Mouse (Mus musculus) intestine, embryonic 15.5 days (tissue): Measurements from ENCODE around the gene A730071L15Rik. TPM values are rescaled to one million over a fixed set of nuclear protein-coding genes. Genes with fewer than 3 reads are reported as not detected.

ENCODE experiments used
- ATAC-seq: fragments of 200-750 bp; cut with Nextera tagmentation; 2 replicates; pipeline ENCODE4 v1.8.0; 2017; ENCODE audit warnings: moderate TSS enrichment, moderate library complexity
- H3K27ac ChIP-seq: fragments of 300-500 bp; sonication (generic); 2 replicates; pipeline ENCODE4 v1.5.1; 2015; ENCODE audit warnings: mild to moderate bottlenecking, inconsistent platforms
- H3K27me3 ChIP-seq: fragments of 300-500 bp; sonication (generic); replicated peaks from 2 replicates; pipeline ENCODE4 v1.6.1; 2015; ENCODE audit warnings: inconsistent platforms
- H3K36me3 ChIP-seq: fragments of 300-500 bp; sonication (generic); 2 replicates; pipeline ENCODE4 v1.6.1; 2015; ENCODE audit warnings: inconsistent platforms
- H3K4me1 ChIP-seq: fragments of 300-500 bp; sonication (generic); replicated peaks from 2 replicates; pipeline ENCODE4 v1.6.1; 2015; ENCODE audit warnings: inconsistent platforms
- H3K4me2 ChIP-seq: fragments of 300-500 bp; sonication (generic); replicated peaks from 2 replicates; pipeline ENCODE4 v1.6.1; 2015; ENCODE audit warnings: mild to moderate bottlenecking, inconsistent platforms
- H3K4me3 ChIP-seq: fragments of 300-500 bp; sonication (generic); replicated peaks from 2 replicates; pipeline ENCODE4 v1.5.1; 2015; ENCODE audit warnings: inconsistent platforms
- H3K9ac ChIP-seq: fragments of 300-500 bp; sonication (generic); 2 replicates; pipeline ENCODE4 v1.6.1; 2015; ENCODE audit warnings: inconsistent platforms
- H3K9me3 ChIP-seq: fragments of 300-500 bp; sonication (generic); 2 replicates; pipeline ENCODE4 v1.6.1; 2016; ENCODE audit warnings: inconsistent platforms
- WGBS: fragments of 180-500 bp; shearing (Covaris S2); methylation state at CpG from one replicate; pipeline ENCODE4 v1.1.7; 2015; 5-methylcytosine and 5-hydroxymethylcytosine counted together
- polyA plus RNA-seq: library from polyadenylated mRNA; unstranded; fragments of >200 nt; fragmentation: Nextera tagmentation; extraction: Ambion mirVana; gene quantifications from 2 replicates; pipeline ENCODE4 v1.2.1, GENCODE M21; 2015

A730071L15Rik gene
- polyA plus RNA-seq, 1 experiment from 2014 or later: 0.38 TPM

DNA sequence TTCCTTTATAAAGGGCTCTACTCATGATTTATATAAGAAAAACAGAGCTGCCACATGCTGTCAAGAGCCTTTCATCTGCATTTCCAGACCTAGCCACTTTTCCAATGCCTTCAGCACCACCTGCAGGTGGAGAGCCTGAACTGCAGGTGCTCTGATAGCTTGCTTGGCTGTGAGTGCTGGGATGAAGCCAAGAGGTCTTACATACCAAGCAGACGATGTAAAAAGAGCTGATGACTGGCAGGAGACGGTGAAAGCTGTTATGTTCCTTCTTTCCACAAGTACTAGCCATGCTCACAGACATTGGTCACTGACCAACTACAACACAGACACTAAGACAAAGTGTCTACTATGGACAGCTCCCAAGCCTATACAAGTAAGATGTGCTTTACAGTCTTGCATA is 12.0 kb upstream of the A730071L15Rik start:
- Histone ChIP-seq H3K4me3 (no peak overlapping the region), H3K9ac (no peak overlapping the region), H3K4me1 (peaks cover 7% of the 10 kb centered on the region; the same call in 1 of the 2 replicates), H3K36me3 (peaks cover 3% of the 10 kb centered on the region; the same call in 1 of the 2 replicates), H3K27ac (no peak overlapping the region), H3K27me3 (no peaks in the 10 kb centered on the region), H3K4me2 (no peak overlapping the region), H3K9me3 (no peaks in the 10 kb centered on the region)
- 2% methylated on average over 2 of the region's 2 CpGs for WGBS
- peak; percentile 68 for ATAC-seq

DNA sequence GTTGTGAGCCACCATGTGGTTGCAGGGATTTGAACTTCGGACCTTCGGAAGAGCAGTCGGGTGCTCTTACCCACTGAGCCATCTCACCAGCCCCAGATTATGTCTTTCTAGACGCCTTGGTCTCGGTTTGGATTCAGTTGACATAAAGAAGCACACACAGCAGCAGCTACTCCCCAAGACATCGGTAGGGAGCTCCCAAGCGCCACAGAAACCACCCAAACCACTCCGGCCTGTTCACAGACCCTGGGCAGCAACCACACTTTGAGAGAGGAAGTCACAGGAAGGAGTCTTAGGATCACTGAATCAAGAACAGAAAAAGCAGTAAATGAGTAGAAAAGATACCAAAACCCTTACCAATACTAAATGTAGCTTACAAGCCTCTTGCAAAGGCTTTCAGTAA is 3.0 kb upstream of the A730071L15Rik start:
- Histone ChIP-seq H3K4me1 (peaks cover 7% of the 10 kb centered on the region), H3K9me3 (no peaks in the 10 kb centered on the region), H3K9ac (no peak overlapping the region), H3K4me3 (no peak overlapping the region), H3K27ac (no peak overlapping the region), H3K4me2 (no peak overlapping the region), H3K36me3 (peaks cover 6% of the 10 kb centered on the region; the same call in 1 of the 2 replicates), H3K27me3 (no peaks in the 10 kb centered on the region)
- WGBS: 87% methylated on average over 8 of the region's 8 CpGs
- no peak for ATAC-seq

DNA sequence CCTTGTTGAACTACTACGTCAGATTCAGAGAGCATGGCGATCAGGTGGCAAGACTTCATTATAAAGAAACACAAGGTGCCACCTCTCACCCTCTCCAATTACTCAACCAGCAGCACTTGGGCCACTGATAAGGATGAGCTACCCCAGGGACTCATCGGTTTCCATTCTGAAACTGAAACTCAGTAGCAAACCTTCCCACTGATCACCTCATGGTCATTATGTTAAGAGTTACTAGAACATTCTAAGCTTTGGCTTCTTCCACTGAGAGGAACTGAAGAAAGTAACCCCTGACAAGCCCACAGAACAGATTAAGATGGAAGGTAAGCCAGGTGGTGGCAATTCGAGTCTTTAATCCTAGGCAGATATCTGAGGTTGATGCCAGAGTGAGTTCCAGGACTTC is 1.4 kb upstream of the A730071L15Rik start:
- Histone ChIP-seq H3K4me2 (peak overlapping the region; percentile 80), H3K9ac (no peak overlapping the region), H3K27me3 (no peaks in the 10 kb centered on the region), H3K27ac (no peak overlapping the region), H3K36me3 (no peaks in the 10 kb centered on the region), H3K4me1 (peaks cover 7% of the 10 kb centered on the region), H3K4me3 (peak overlapping the region; percentile 65), H3K9me3 (no peaks in the 10 kb centered on the region)
- ATAC-seq: no peak
- 85% methylated on average over 4 of the region's 4 CpGs for WGBS

DNA sequence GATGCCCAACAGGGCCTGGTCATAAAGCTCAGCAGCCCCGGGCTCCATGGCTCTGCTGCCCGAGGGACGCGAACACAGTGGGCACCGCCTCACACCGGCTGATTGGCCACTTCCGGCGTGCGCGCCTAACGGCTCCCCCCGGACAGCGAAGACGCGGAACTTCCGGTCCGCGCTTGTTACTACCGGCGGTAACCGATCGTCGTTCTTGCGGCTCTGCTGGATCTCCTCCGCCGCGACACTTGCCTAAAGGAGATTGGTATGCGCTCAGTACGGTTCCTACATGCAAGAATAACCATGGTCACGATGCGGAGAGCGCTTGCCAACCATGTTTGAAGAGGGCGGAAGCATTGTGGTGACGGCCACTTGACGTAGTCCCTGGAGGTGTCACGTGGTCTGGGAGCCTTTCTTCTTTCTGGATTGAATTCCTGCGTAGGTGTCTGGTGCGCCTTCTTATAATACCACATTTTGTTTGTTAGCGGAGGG is 299 bp downstream of the A730071L15Rik start, which contains the start of gene Nudcd3:
Nudcd3 (minus strand) TSS at position 329 of the 483 bp plus-strand sequence.
- Histone ChIP-seq H3K4me2 (peak within 1 kb of the TSS; percentile 80), H3K36me3 (no peaks in the 10 kb centered on the region), H3K27me3 (no peaks in the 10 kb centered on the region), H3K9me3 (no peaks in the 10 kb centered on the region), H3K4me3 (peak within 1 kb of the TSS; percentile 65), H3K27ac (peak within 1 kb of the TSS; percentile 97), H3K4me1 (peaks cover 7% of the 10 kb centered on the region), H3K9ac (peak within 1 kb of the TSS; percentile 73)
- peak; percentile 97 for ATAC-seq
- under 1% methylated on average over 39 of the region's 39 CpGs for WGBS

DNA sequence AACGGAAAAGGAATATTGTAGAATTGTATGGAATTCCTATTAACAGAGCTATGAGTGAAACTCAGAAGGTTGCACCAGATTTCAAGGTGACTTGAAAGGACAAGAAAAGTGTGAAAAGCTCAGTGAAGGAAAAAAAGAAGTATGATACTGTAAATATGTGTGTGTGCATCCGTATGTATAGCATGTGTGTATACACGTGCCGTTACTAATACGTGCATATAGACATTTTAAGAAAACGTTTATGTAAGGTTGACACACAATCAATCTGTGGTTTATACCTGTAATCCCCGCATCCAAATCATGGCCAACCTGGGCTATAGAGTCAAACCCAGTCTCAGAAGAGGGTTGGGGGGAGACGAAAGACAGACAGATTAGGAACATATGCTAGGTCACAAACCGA is 741 bp downstream of the A730071L15Rik start:
- Histone ChIP-seq H3K9ac (peak overlapping the region; percentile 73; the same call in 1 of the 2 replicates), H3K4me3 (peak overlapping the region; percentile 65), H3K4me2 (peak overlapping the region; percentile 80), H3K4me1 (peaks cover 7% of the 10 kb centered on the region), H3K9me3 (no peaks in the 10 kb centered on the region), H3K27me3 (no peaks in the 10 kb centered on the region), H3K27ac (peak overlapping the region; percentile 97; the same call in 1 of the 2 replicates), H3K36me3 (no peaks in the 10 kb centered on the region)
- WGBS: 22% methylated on average over 9 of the region's 9 CpGs
- ATAC-seq: peak; percentile 4; the same call in 1 of the 2 replicates

DNA sequence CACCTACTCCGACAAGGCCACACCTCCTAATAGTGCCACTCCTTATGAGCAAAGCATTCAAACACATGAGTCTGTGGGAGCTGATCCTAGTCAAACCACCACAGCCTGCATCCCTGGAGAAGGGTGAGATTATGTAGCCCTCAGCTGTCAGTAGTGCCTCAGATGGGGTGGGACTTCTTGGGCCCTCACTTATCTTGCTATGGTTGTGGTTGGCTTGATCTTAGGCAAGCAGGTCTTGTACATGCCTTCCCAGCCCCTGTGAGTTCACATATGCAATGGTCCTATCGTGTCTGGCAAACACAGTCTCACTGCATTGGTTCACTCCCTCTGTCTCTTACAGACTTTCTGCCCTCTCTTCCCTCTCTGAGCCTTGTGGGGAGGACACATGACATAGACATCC is 7.3 kb downstream of the A730071L15Rik start:
- H3K4me1 ChIP-seq: no peaks in the 10 kb centered on the region
- no peak for ATAC-seq
- H3K27ac ChIP-seq: no peak overlapping the region
- H3K9ac ChIP-seq: no peak overlapping the region
- 87% methylated on average over 2 of the region's 2 CpGs for WGBS
- H3K27me3 ChIP-seq: no peaks in the 10 kb centered on the region
- no peaks in the 10 kb centered on the region for H3K36me3 ChIP-seq
- H3K4me3 ChIP-seq: no peak overlapping the region
- no peaks in the 10 kb centered on the region for H3K9me3 ChIP-seq
- H3K4me2 ChIP-seq: no peak overlapping the region

DNA sequence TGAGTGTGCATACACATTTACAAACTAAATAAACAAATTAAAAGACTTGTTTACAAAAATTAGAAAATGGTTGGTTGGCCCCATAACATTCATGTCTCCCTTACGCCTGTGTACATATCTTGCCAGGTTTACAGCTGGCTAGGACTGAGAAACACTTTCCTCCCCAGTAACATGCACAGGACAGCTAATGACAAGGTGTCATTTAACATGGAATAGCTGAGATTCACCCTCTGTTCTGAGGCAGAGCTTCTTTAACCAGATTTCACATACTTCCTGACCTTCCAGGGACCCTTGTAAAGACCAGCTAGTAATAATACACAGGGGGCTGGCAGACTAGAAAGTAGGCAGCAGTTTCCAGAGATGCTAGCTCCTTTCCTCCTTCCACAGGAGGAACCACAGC is 8.3 kb downstream of the A730071L15Rik start:
- Histone ChIP-seq H3K9me3 (no peaks in the 10 kb centered on the region), H3K4me3 (no peak overlapping the region), H3K4me2 (no peak overlapping the region), H3K9ac (no peak overlapping the region), H3K4me1 (no peaks in the 10 kb centered on the region), H3K27me3 (no peaks in the 10 kb centered on the region), H3K27ac (no peak overlapping the region), H3K36me3 (no peaks in the 10 kb centered on the region)
- ATAC-seq: no peak
- WGBS: 71% methylated on average over 1 of the region's 1 CpGs

DNA sequence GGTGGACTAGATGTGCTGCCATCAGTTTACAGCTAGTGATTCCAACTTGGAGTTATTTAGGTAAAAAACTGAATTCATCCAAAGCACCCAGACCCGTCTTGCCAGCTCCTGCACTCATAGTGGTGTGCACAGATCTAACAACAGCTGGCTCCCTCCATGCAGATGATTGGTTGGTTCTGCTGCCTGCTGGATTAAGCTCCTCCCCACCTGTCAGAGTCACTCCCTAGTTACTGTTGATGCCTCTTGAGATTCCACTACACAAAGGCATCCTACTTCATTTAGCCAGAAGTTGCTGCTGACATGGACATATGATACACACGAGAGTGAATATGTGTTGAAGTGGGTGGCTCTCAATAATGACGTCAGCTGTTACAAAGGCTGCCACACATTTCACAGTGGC is 17.0 kb downstream of the A730071L15Rik start:
- H3K36me3 ChIP-seq: no peaks in the 10 kb centered on the region
- H3K4me1 ChIP-seq: no peaks in the 10 kb centered on the region
- H3K9ac ChIP-seq: no peak overlapping the region
- WGBS: 60% methylated on average over 3 of the region's 3 CpGs
- no peak overlapping the region for H3K4me3 ChIP-seq
- no peak overlapping the region for H3K27ac ChIP-seq
- H3K9me3 ChIP-seq: no peaks in the 10 kb centered on the region
- no peak for ATAC-seq
- no peaks in the 10 kb centered on the region for H3K27me3 ChIP-seq
- no peak overlapping the region for H3K4me2 ChIP-seq

DNA sequence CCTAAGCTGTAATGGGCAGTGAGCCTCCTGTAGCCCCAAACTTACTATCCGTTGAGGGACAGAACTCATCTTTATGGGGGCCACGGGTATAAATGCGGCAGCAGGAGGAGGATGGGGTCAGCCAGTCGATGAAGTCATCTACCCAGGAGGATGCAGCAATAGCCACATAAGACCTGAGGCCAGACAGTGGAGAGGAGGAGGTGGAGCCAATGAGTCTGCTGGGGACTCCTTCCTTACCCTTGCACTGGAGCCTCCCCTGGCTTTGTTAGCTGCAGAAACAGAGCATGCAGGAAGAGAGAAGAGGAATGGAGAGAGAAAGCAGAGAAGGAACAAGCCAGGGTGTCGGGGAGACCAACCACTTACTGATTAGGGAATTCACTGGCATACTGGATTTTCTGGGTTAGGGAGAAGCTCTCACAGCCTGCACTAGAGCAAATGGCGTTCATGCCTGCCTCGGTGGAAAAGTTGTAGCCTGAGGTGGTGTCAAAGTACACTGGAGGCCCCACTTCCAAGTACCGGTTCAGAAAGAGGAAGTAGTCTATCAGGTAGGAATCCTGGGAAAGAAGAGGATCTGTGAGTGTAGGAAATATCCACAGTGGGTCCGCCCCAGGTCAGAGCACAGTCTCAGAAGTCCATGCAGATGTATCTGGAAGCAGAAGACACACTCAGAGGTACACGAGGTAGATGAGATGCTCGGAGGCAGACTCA is 18.5 kb downstream of the A730071L15Rik start:
- Histone ChIP-seq H3K36me3 (no peaks in the 10 kb centered on the region), H3K9ac (no peak overlapping the region), H3K27ac (no peak overlapping the region), H3K9me3 (no peaks in the 10 kb centered on the region), H3K4me1 (no peaks in the 10 kb centered on the region), H3K4me2 (no peak overlapping the region), H3K4me3 (no peak overlapping the region), H3K27me3 (no peaks in the 10 kb centered on the region)
- WGBS: 74% methylated on average over 11 of the region's 11 CpGs
- peak; percentile 79 for ATAC-seq

DNA sequence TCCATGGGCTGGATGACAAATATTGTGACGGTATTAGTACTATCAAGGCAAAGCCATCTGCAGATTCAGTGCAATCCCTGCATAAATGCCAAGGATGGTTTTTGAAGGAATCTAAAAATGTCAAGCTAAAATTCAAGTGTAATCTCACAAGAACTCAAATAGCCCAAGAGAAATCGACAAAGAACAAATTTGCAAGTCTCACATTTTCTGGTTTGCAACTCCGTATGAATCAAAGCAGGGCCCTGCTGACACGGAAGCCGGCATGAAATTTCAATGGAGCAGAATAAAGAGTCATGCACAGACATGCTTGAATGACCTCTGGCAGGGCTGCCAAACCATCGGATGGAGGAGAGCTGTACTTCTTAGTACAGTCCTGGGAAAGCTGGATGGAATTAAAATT is 20.1 kb downstream of the A730071L15Rik start:
- Histone ChIP-seq H3K4me2 (no peak overlapping the region), H3K9ac (no peak overlapping the region), H3K4me1 (no peaks in the 10 kb centered on the region), H3K9me3 (no peaks in the 10 kb centered on the region), H3K4me3 (no peak overlapping the region), H3K36me3 (no peaks in the 10 kb centered on the region), H3K27ac (no peak overlapping the region), H3K27me3 (no peaks in the 10 kb centered on the region)
- no peak for ATAC-seq
- WGBS: 88% methylated on average over 6 of the region's 6 CpGs

DNA sequence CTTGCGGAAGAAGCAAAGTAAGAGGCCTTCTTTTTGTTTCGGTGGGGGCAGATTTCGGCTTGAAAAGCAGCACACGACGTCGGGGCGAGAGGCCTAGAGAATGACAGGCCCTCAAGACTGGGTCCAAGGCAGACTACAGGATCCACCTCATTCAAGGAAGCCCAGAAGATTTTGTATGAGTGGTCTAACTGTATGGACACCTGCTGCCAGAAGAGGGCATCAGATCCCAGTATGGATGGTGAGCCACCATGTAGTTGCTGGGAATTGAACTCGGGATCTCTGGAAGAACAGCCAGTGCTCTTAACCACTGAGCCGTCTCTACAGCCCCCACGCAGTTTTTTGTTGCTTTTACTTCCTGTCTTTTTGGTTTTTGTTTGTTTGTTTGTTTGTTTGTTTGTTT is 22.4 kb downstream of the A730071L15Rik start:
- Histone ChIP-seq H3K36me3 (no peaks in the 10 kb centered on the region), H3K27ac (no peak overlapping the region), H3K4me1 (no peaks in the 10 kb centered on the region), H3K9ac (no peak overlapping the region), H3K9me3 (no peaks in the 10 kb centered on the region), H3K27me3 (no peaks in the 10 kb centered on the region), H3K4me2 (no peak overlapping the region), H3K4me3 (no peak overlapping the region)
- 93% methylated on average over 10 of the region's 10 CpGs for WGBS
- ATAC-seq: no peak

DNA sequence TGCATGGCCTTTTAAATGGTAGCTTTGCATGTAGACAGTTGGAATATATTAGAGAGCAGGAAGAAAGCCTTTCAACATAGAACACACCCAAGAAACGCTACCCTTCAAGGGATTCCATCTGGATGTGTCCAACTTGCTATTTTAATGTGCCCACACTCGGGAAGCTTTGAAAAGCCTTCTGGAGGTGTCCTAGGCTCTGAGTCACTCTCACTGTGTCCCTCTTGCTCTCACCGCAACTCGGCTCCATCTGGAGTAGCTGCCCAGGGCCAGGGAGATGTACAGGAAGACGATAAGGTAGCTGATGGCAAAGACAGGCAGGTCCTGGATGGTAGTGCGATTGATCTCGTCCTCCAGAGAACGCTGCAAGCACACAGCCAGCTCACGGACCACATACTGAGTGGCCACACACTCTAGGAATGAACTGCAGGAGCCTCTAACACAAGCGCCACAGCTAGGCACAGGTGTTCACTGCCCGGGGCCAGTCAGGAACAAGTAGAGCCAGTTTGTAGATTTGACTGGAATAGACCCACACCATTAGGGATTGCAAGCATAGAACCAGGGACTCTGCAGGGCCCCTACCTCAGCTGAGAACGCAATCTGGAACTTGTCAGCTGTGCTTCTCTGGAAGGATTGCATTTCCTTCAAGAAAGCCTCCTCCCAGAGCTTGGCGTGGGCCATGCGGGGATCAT is 24.9 kb downstream of the A730071L15Rik start:
- no peak for ATAC-seq
- no peaks in the 10 kb centered on the region for H3K27me3 ChIP-seq
- H3K9ac ChIP-seq: no peak overlapping the region
- no peak overlapping the region for H3K27ac ChIP-seq
- no peak overlapping the region for H3K4me3 ChIP-seq
- WGBS: 78% methylated on average over 14 of the region's 14 CpGs
- H3K36me3 ChIP-seq: no peaks in the 10 kb centered on the region
- no peaks in the 10 kb centered on the region for H3K4me1 ChIP-seq
- H3K9me3 ChIP-seq: no peaks in the 10 kb centered on the region
- no peak overlapping the region for H3K4me2 ChIP-seq
